In genomic region chr19:53141251-53142072, GRCm38 (mm10) we compare ENCODE assay signal across 8 mouse cellular contexts. TPM values are rescaled to one million over a fixed set of nuclear protein-coding genes. Genes with fewer than 3 reads are reported as not detected.
A peak's percentile ranks its signal among the peaks of the same experiment; 100 is the strongest.
DNase-seq lines count a peak whose midpoint lies in the region; ATAC-seq and TF ChIP-seq lines count a peak whose summit lies in the region.

No protein-coding gene starts in this region.

- H3K36me3 ChIP-seq in embryonic facial prominence, embryonic 14.5 days (ENCODE audit: control insufficient read depth, insufficient read depth, low read length), result no peaks in the 10 kb centered on the region
- H3K36me3 ChIP-seq in heart, embryonic 11.5 days (ENCODE audit: control insufficient read depth, insufficient read depth, low read length), result no peaks in the 10 kb centered on the region
- H3K36me3 ChIP-seq in kidney, postnatal 0 days (ENCODE audit: insufficient read depth, low read length), result no peaks in the 10 kb centered on the region
- no peaks in the 10 kb centered on the region for H3K36me3 ChIP-seq in midbrain, postnatal 0 days (ENCODE audit: insufficient read depth, low read length)
- H3K36me3 ChIP-seq in splenic B cell, adult 2 months (ENCODE audit: control insufficient read depth, insufficient read depth, low read length, poor library complexity, severe bottlenecking), result no peaks in the 10 kb centered on the region

- no peak for TF ChIP-seq CTCF in kidney, postnatal 0 days (IDR thresholded peaks at IDR 0.05; ENCODE audit: low read depth)
- TF ChIP-seq CTCF in midbrain, postnatal 0 days (IDR thresholded peaks at IDR 0.05), result no peak

- no peak for ATAC-seq in embryonic facial prominence, embryonic 14.5 days (ENCODE audit: low read depth)
- ATAC-seq in heart, embryonic 11.5 days (replicated peaks; ENCODE audit: insufficient number of reproducible peaks, low FRiP score, low TSS enrichment), result no peak
- ATAC-seq in kidney, postnatal 0 days (replicated peaks; ENCODE audit: low FRiP score, low read depth), result peak; percentile 0; the same call in 1 of the 2 replicates
- ATAC-seq in midbrain, postnatal 0 days (ENCODE audit: low FRiP score), result no peak; the same call in 1 of the 2 replicates

- H3K4me3 ChIP-seq in embryonic facial prominence, embryonic 14.5 days (ENCODE audit: low read depth, low read length), result peak overlapping the region; percentile 91
- peak overlapping the region; percentile 92 for H3K4me3 ChIP-seq in heart, embryonic 11.5 days (ENCODE audit: low read depth, low read length)
- H3K4me3 ChIP-seq in kidney, postnatal 0 days (replicated peaks; ENCODE audit: low read depth, low read length), result peak overlapping the region; percentile 48
- H3K4me3 ChIP-seq in midbrain, postnatal 0 days (ENCODE audit: low read depth, low read length), result peak overlapping the region; percentile 95

- H3K4me1 ChIP-seq in embryonic facial prominence, embryonic 14.5 days (ENCODE audit: control insufficient read depth, insufficient read depth, low read length), result peaks cover 43% of the 10 kb centered on the region
- H3K4me1 ChIP-seq in heart, embryonic 11.5 days (ENCODE audit: control insufficient read depth, insufficient read depth, low read length), result peaks cover 7% of the 10 kb centered on the region; the same call in 1 of the 2 replicates
- H3K4me1 ChIP-seq in kidney, postnatal 0 days (replicated peaks; ENCODE audit: insufficient read depth, low read length), result peaks cover 12% of the 10 kb centered on the region
- peaks cover 4% of the 10 kb centered on the region; the same call in 1 of the 2 replicates for H3K4me1 ChIP-seq in midbrain, postnatal 0 days (ENCODE audit: insufficient read depth, low read length)

- WGBS in embryonic facial prominence, embryonic 14.5 days, result 3% methylated on average over 23 of the region's 23 CpGs
- under 1% methylated on average over 23 of the region's 23 CpGs for WGBS in heart, embryonic 11.5 days (ENCODE audit: insufficient replicate concordance)
- WGBS in kidney, postnatal 0 days, result 2% methylated on average over 23 of the region's 23 CpGs
- WGBS in midbrain, postnatal 0 days, result 1% methylated on average over 23 of the region's 23 CpGs

- H3K4me2 ChIP-seq in embryonic facial prominence, embryonic 14.5 days (ENCODE audit: low read depth, low read length), result peak overlapping the region; percentile 80
- H3K4me2 ChIP-seq in heart, embryonic 11.5 days, result peak overlapping the region; percentile 84
- H3K4me2 ChIP-seq in kidney, postnatal 0 days (ENCODE audit: low read length), result peak overlapping the region; percentile 82
- H3K4me2 ChIP-seq in midbrain, postnatal 0 days (ENCODE audit: low read depth, low read length, poor library complexity, severe bottlenecking), result peak overlapping the region; percentile 96

- DNase-seq in spleen, adult 18-20 months, result peak; percentile 47 to 58
- no peak for DNase-seq in spleen, adult 12 weeks (ENCODE audit: low spot score)
- peak; percentile 45 for DNase-seq in embryonic facial prominence, embryonic 14.5 days (ENCODE audit: low spot score)
- peak; percentile 69 for DNase-seq in kidney, postnatal 0 days (ENCODE audit: low spot score)
- peak; percentile 59 for DNase-seq in liver
- DNase-seq in midbrain, postnatal 0 days (ENCODE audit: low spot score), result peak; percentile 41
- DNase-seq in splenic B cell, adult 2 months (ENCODE audit: low read depth, low spot score), result peak; percentile 58

- peak overlapping the region; percentile 91 for H3K27ac ChIP-seq in embryonic facial prominence, embryonic 14.5 days (replicated peaks; ENCODE audit: low read depth, low read length)
- peak overlapping the region; percentile 92 for H3K27ac ChIP-seq in heart, embryonic 11.5 days (ENCODE audit: low read depth, low read length)
- H3K27ac ChIP-seq in kidney, postnatal 0 days, result peak overlapping the region; percentile 90
- peak overlapping the region; percentile 84 for H3K27ac ChIP-seq in midbrain, postnatal 0 days (ENCODE audit: low read depth, low read length)

- H3K9ac ChIP-seq in embryonic facial prominence, embryonic 14.5 days (ENCODE audit: low read depth, low read length), result peak overlapping the region; percentile 74
- peak overlapping the region; percentile 84 for H3K9ac ChIP-seq in heart, embryonic 11.5 days (ENCODE audit: low read depth, low read length)
- peak overlapping the region; percentile 75 for H3K9ac ChIP-seq in kidney, postnatal 0 days (ENCODE audit: low read depth, low read length)
- H3K9ac ChIP-seq in midbrain, postnatal 0 days (replicated peaks; ENCODE audit: low read length, poor library complexity, severe bottlenecking), result peak overlapping the region; percentile 77

- no peaks in the 10 kb centered on the region for H3K9me3 ChIP-seq in embryonic facial prominence, embryonic 14.5 days (ENCODE audit: control insufficient read depth, low read length)
- H3K9me3 ChIP-seq in heart, embryonic 11.5 days (replicated peaks; ENCODE audit: control insufficient read depth, low read length), result no peaks in the 10 kb centered on the region
- no peaks in the 10 kb centered on the region for H3K9me3 ChIP-seq in kidney, postnatal 0 days (replicated peaks; ENCODE audit: low read length)
- H3K9me3 ChIP-seq in midbrain, postnatal 0 days (ENCODE audit: low read length), result no peaks in the 10 kb centered on the region

- no peaks in the 10 kb centered on the region for H3K27me3 ChIP-seq in embryonic facial prominence, embryonic 14.5 days (replicated peaks; ENCODE audit: control insufficient read depth, insufficient read depth, low read length)
- no peaks in the 10 kb centered on the region for H3K27me3 ChIP-seq in heart, embryonic 11.5 days (ENCODE audit: control insufficient read depth, insufficient read depth, low read length)
- no peaks in the 10 kb centered on the region for H3K27me3 ChIP-seq in kidney, postnatal 0 days (ENCODE audit: insufficient read depth, low read length)
- no peaks in the 10 kb centered on the region for H3K27me3 ChIP-seq in midbrain, postnatal 0 days (ENCODE audit: insufficient read depth, low read length)
- H3K27me3 ChIP-seq in splenic B cell, adult 2 months (ENCODE audit: control insufficient read depth, insufficient read depth, low read length, poor library complexity, severe bottlenecking), result no peaks in the 10 kb centered on the region

RNA-seq across cellular contexts. Expression of gene Add3, which starts 1.2 kb away (rescaled TPM):
- 76.2 and 89.1 TPM in 2 replicates for polyA plus RNA-seq in embryonic facial prominence, embryonic 14.5 days (2014; fragmentation: Nextera tagmentation; extraction: Ambion mirVana)
- polyA plus RNA-seq in heart, embryonic 11.5 days (2014; fragmentation: Nextera tagmentation; extraction: Ambion mirVana), result 133 and 152 TPM in 2 replicates
- polyA plus RNA-seq in kidney, postnatal 0 days (2015; fragmentation: Nextera tagmentation; extraction: Ambion mirVana), result 66.5 and 72.9 TPM in 2 replicates
- 54.6 and 61.4 TPM in 2 replicates for total RNA-seq in midbrain, postnatal 0 days (2014; rRNA removed)
- 49.1 and 51.9 TPM in 2 replicates for polyA plus RNA-seq in midbrain, postnatal 0 days (2015; fragmentation: Nextera tagmentation; extraction: Ambion mirVana)
